Mouse (Mus musculus): ENCODE data around the gene Gm20489. TPM values are rescaled to one million over a fixed set of nuclear protein-coding genes. Genes with fewer than 3 reads are reported as not detected.
A peak's percentile ranks its signal among the peaks of the same experiment; 100 is the strongest.

The Gm20489 gene
- total RNA-seq, 2 experiments from 2014 or later: not detected

DNA sequence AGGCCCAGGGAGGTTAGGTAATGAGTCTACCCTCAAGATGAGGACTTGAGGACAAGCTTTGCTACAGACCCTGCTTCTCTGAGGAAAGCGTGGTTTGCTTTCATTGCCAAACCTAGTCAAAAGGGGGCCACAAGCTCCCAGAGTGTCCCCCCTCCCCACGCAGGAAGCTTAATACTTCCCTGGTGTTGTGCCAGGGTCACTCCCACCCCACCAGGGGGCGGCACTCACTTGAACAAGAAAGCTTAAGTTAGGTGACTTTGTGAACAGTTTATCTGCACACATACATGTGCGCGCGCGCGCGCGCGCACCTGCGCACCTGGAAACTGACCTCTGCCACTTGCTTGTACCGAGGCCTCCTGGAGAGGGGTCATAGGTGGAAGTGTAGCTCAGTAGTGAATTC is 12.2 kb downstream of the Gm20489 start:
- H3K27ac ChIP-seq: no peak overlapping the region
- no peak overlapping the region for H3K4me3 ChIP-seq
- intact Hi-C loops (cut with DNase I): no loop called here
- no peak for DNase-seq (ENCODE audit: extremely low spot score in 1 of 2, low spot score in 2 of 2)
- no peak; the same call in none of the 2 replicates for TF ChIP-seq CTCF (IDR thresholded peaks at IDR 0.05)

- no peak for TF ChIP-seq CTCF (IDR thresholded peaks at IDR 0.05)
- peak overlapping the region; percentile 75; the same call in 1 of the 2 replicates for H3K27ac ChIP-seq
- intact Hi-C loops (cut with DNase I): loop anchor here (1.0 kb wide), 2 partner anchors 20 to 32 kb away; partner anchors contain the start of genes Med12 and Snx12
- H3K4me3 ChIP-seq: peak overlapping the region; percentile 56
- DNase-seq (ENCODE audit: extremely low spot score in 1 of 2, low spot score in 2 of 2): no peak
Observed at GRCm38 (mm10) chrX:101254740-101255139, 14.1 kb downstream of the Gm20489 start.

- Histone ChIP-seq H3K4me3 (peak within 1 kb of the TSS; percentile 56), H3K27ac (peak within 1 kb of the TSS; percentile 75)
- no peak for TF ChIP-seq CTCF (IDR thresholded peaks at IDR 0.05)
- intact Hi-C loops (cut with DNase I): loop anchor here (1.0 kb wide), 2 partner anchors 20 to 32 kb away; partner anchors contain the start of genes Med12 and Snx12
- DNase-seq (ENCODE audit: extremely low spot score in 1 of 2, low spot score in 2 of 2): peak; percentile 76 to 83
Observed at GRCm38 (mm10) chrX:101253952-101254729, 14.7 kb downstream of the Gm20489 start, which contains the start of gene Foxo4. Gene Foxo4 (plus strand): TSS chrX:101254528.

DNA sequence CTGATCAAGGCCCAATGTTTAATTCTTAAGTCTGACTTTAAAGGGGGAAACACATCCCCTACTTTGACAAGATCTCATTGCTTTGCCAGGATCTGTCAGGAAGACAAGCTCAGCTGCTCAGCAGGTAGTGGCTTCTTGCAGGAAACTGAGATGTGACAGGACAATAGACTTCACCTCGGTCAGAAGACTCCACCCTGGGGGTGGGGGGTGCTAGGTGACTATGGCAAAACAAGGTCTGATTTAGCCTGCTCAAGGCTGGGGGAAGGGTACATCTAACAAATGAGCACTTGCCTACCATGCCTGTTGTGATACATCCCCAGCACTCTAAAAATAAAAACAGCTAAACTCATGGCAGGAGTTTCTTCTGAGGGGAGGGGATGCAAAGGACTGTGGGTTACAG is 23.8 kb downstream of the Gm20489 start:
- H3K4me3 ChIP-seq: no peak overlapping the region
- no peak for DNase-seq (ENCODE audit: extremely low spot score in 1 of 2, low spot score in 2 of 2)
- intact Hi-C loops (cut with DNase I): no loop called here

DNA sequence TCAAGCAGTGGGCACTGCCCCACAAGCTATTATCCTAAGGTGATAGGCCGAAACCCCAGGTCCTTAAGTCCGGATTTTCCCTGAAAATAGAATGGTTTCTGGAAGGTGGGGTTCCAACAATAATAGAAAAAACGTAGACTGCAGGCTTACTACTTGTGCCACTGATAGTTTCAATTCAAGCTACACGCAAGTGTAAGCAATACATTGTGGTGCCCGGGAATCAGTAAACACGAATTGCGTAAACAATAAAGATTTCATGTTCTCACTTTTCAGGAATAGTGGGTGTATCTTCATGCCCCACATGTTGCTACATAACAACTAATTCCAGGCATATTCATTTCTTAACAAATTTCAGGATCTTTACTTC is 46.0 kb downstream of the Gm20489 start:
- H3K4me3 ChIP-seq: peak overlapping the region; percentile 43
- no peak for DNase-seq (ENCODE audit: extremely low spot score in 1 of 2, low spot score in 2 of 2)
- TF ChIP-seq CTCF (IDR thresholded peaks at IDR 0.05): no peak
- H3K27ac ChIP-seq: peak overlapping the region; percentile 77
- intact Hi-C loops (cut with DNase I): loop anchor here (1.0 to 10.0 kb wide), 4 partner anchors 32 to 110 kb away; partner anchors contain the start of genes Foxo4 and Med12

More for the DNA sequence above, 23.8 kb downstream of the Gm20489 start:
- no peak overlapping the region for H3K27ac ChIP-seq
- no peak for TF ChIP-seq CTCF (IDR thresholded peaks at IDR 0.05)

GRCm38 (mm10) chrX:101221834-101222795 is 46.7 kb downstream of the Gm20489 start, which contains the start of gene Snx12:
Gene Snx12 (minus strand): TSS chrX:101222563.
- Histone ChIP-seq H3K4me3 (peak within 1 kb of the TSS; percentile 63), H3K27ac (peak within 1 kb of the TSS; percentile 77)
- DNase-seq (ENCODE audit: extremely low spot score in 1 of 2, low spot score in 2 of 2): peak; percentile 83 to 88
- TF ChIP-seq CTCF (IDR thresholded peaks at IDR 0.05): no peak
- intact Hi-C loops (cut with DNase I): loop anchor here (1.0 to 10.0 kb wide), 4 partner anchors 32 to 111 kb away; partner anchors contain the start of genes Foxo4 and Med12

Other genes starting within 250 kb of the Gm20489 start
- under 1 TPM in 1 of 2 experiments, not detected in 1; 0.09 TPM for gene Tex11, start 209.4 kb downstream of the Gm20489 start, total RNA-seq (2021)
- 1 to 10 TPM; 7.1 to 8.8 TPM for gene Slc7a3, start 183.0 kb downstream of the Gm20489 start, total RNA-seq (2021)
- 10 to 100 TPM; 76.8 to 81.7 TPM for gene Snx12, start 46.5 kb downstream of the Gm20489 start, total RNA-seq (2021)
- gene Foxo4, start 14.5 kb downstream of the Gm20489 start, total RNA-seq (2021): 10 to 100 TPM; 16.6 to 18.1 TPM
- gene Gm614, start 5.0 kb downstream of the Gm20489 start, total RNA-seq (2021): not detected
- gene Il2rg, start 768 bp downstream of the Gm20489 start, total RNA-seq (2021): 1 to 10 TPM; 1.4 to 2.0 TPM
- 10 to 100 TPM; 21.8 to 25.8 TPM for gene Med12, start 5.0 kb upstream of the Gm20489 start, total RNA-seq (2021)
- 100 to 1,000 TPM; 159 to 160 TPM for gene Nlgn3, start 30.1 kb upstream of the Gm20489 start, total RNA-seq (2021)
- gene Gjb1, start 107.4 kb upstream of the Gm20489 start, total RNA-seq (2021): 1 to 10 TPM; 6.4 to 8.8 TPM
- gene Zmym3, start 151.8 kb upstream of the Gm20489 start, total RNA-seq (2021): 100 to 1,000 TPM; 142 to 174 TPM
- 100 to 1,000 TPM in 1 of 2 experiments, 10 to 100 TPM in 1; 98.2 to 123 TPM for gene Nono, start 160.3 kb upstream of the Gm20489 start, total RNA-seq (2021)
- gene Itgb1bp2, start 180.1 kb upstream of the Gm20489 start, total RNA-seq (2021): 1 to 10 TPM in 1 of 2 experiments, under 1 TPM in 1; 0.68 to 1.2 TPM